Mouse (Mus musculus) limb, embryonic 14.5 days (tissue): ENCODE data around the gene Yars. TPM values are rescaled to one million over a fixed set of nuclear protein-coding genes. Genes with fewer than 3 reads are reported as not detected.

ENCODE experiments used
- ATAC-seq: fragments of 200-750 bp; cut with Nextera tagmentation; 2 replicates; pipeline ENCODE4 v1.8.0; 2017; ENCODE audit warnings: low read depth, moderate number of reproducible peaks, moderate TSS enrichment; ENCODE audit not compliant: low FRiP score
- DNase-seq: peaks from one replicate; pipeline ENCODE4 v3.0.0-alpha.2; 2015; ENCODE audit warnings: low spot score
- H3K27ac ChIP-seq: fragments of 300-500 bp; sonication (generic); replicated peaks from 2 replicates; pipeline ENCODE4 v1.5.1; 2014; ENCODE audit warnings: low read depth, mild to moderate bottlenecking, low read length, moderate library complexity, mixed read lengths
- H3K27me3 ChIP-seq: fragments of 300-500 bp; sonication (generic); 2 replicates; pipeline ENCODE4 v1.6.1; 2014; ENCODE audit warnings: low read length, mixed read lengths; ENCODE audit not compliant: control insufficient read depth, insufficient read depth
- H3K36me3 ChIP-seq: fragments of 300-500 bp; sonication (generic); 2 replicates; pipeline ENCODE4 v1.6.1; 2014; ENCODE audit warnings: mild to moderate bottlenecking, low read length, moderate library complexity, mixed read lengths; ENCODE audit not compliant: control insufficient read depth, insufficient read depth
- H3K4me1 ChIP-seq: fragments of 300-500 bp; sonication (generic); 2 replicates; pipeline ENCODE4 v1.6.1; 2014; ENCODE audit warnings: antibody characterized with exemption, low read length, mixed read lengths; ENCODE audit not compliant: control insufficient read depth, insufficient read depth
- H3K4me2 ChIP-seq: fragments of 300-500 bp; sonication (generic); replicated peaks from 2 replicates; pipeline ENCODE4 v1.6.1; 2014; ENCODE audit warnings: low read depth, mild to moderate bottlenecking, low read length, moderate library complexity; ENCODE audit not compliant: severe bottlenecking
- H3K4me3 ChIP-seq: fragments of 300-500 bp; sonication (generic); replicated peaks from 2 replicates; pipeline ENCODE4 v1.5.1; 2014; ENCODE audit warnings: low read length
- H3K9ac ChIP-seq: fragments of 300-500 bp; sonication (generic); 2 replicates; pipeline ENCODE4 v1.6.1; 2014; ENCODE audit warnings: mild to moderate bottlenecking, low read depth, low read length, moderate library complexity; ENCODE audit not compliant: severe bottlenecking
- H3K9me3 ChIP-seq: fragments of 300-500 bp; sonication (generic); 2 replicates; pipeline ENCODE4 v1.6.1; 2016; ENCODE audit warnings: low read length; ENCODE audit not compliant: control insufficient read depth
- POLR2A ChIP-seq: fragments of 200-500 bp; IDR thresholded peaks from 2 replicates; pipeline ENCODE4 v1.8.0; 2012; ENCODE audit warnings: inconsistent platforms, mild to moderate bottlenecking, moderate library complexity, borderline replicate concordance; ENCODE audit not compliant: insufficient read depth, insufficient read length; ENCODE audit errors: extremely low read depth
- whole genome bisulfite sequencing: fragments of 180-500 bp; shearing (Covaris S2); extraction: QIAGEN DNeasy Blood & Tissue Kit; methylation state at CpG from one replicate; pipeline ENCODE4 v1.1.7; 2014; 5-methylcytosine and 5-hydroxymethylcytosine counted together
- polyA plus RNA-seq, 2 experiments: library from polyadenylated mRNA; depleted of rRNA in 1 of 2; stranded (reverse) in 1 of 2; unstranded in 1 of 2; fragments of >200 nt; fragmentation: Nextera tagmentation in 1 of 2; extraction: Ambion mirVana in 1 of 2; gene quantifications; 2 replicates each; pipeline versions ENCODE4 v1.2.1 to v1.2.3; 2012 to 2014

Yars gene
- polyA plus RNA-seq, 2 experiments: 50.3 to 79.5 TPM

DNA sequence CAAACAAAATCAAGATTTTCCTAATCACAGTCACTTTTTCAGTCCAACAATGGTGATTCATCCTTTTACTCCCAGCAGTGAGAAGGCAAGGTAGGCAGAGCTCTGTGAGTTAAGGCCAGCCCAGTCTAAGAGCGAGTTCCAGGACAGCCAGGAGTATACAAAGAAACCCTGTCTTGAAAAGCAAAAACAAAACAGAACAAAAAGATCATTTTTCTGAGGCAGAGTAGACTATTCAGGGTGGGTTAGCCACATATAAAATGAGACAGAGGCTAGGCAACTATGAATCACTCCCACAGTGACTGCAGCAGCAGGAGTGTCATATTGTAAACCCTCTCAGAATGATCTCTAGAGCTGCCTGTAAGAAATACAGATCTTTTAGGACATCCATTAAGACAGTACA is 40.2 kb upstream of the Yars start:
- H3K27ac ChIP-seq: no peak overlapping the region
- no peak overlapping the region for H3K4me3 ChIP-seq
- H3K4me2 ChIP-seq: no peak overlapping the region
- DNase-seq: no peak
- no peak for ATAC-seq
- peaks cover 60% of the 10 kb centered on the region for H3K36me3 ChIP-seq
- no peaks in the 10 kb centered on the region for H3K27me3 ChIP-seq
- no peak for TF ChIP-seq POLR2A
- no peak overlapping the region for H3K9ac ChIP-seq
- no peaks in the 10 kb centered on the region for H3K9me3 ChIP-seq
- 84% methylated on average over 1 of the region's 1 CpGs for WGBS
- peaks cover 2% of the 10 kb centered on the region; the same call in 1 of the 2 replicates for H3K4me1 ChIP-seq

DNA sequence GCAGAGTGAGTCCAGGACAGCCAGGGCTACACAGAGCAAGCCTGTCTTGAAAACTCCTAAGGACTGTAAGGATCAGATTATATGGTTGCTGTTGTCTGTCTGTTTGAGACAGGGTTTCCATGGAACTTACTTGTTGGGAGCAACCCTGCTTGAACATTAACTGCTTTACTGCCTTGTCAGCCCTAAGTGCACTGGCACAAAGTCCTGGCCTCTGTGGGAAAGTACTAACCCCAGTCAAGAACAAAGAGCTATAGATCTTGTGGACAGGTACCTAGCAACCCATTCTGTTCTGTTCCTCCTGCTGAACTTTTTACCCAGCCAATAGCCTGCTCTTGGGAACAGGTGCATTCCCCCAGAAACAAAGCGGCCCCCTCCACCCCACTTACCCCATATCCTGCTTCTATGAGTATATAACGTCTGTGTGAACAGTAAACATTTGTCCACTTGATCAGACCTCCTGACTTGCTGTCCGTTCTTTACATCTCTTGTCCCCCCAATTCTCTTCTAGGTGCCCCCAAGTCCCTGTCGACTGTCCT is 38.2 kb upstream of the Yars start:
- H3K36me3 ChIP-seq: peaks cover 74% of the 10 kb centered on the region
- H3K9me3 ChIP-seq: no peaks in the 10 kb centered on the region
- ATAC-seq: no peak
- no peaks in the 10 kb centered on the region for H3K27me3 ChIP-seq
- no peak for TF ChIP-seq POLR2A
- H3K4me1 ChIP-seq: no peaks in the 10 kb centered on the region
- 91% methylated on average over 4 of the region's 4 CpGs for WGBS
- H3K9ac ChIP-seq: no peak overlapping the region
- H3K27ac ChIP-seq: no peak overlapping the region
- DNase-seq: no peak
- H3K4me2 ChIP-seq: no peak overlapping the region
- H3K4me3 ChIP-seq: no peak overlapping the region

DNA sequence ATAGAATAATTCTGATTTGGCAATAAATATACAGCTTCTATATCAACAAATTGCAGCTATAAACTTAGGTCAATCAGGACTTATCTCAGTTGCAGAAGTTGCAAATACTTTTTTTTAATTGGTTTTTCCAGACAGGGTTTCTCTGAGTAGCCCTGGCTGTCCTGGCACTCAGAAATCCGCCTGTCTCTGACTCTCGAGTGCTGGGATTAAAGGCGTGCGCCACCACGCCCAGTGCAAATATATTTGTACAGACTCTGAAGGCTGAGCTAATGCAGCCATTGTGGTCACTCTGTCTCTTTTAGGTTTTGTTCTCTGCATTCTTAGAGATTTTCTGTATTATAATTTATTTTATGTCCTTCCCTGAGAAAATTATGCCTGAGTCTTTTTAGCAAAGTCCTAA is 32.0 kb upstream of the Yars start:
- no peaks in the 10 kb centered on the region for H3K4me1 ChIP-seq
- H3K36me3 ChIP-seq: peaks cover 78% of the 10 kb centered on the region
- TF ChIP-seq POLR2A: no peak
- no peak overlapping the region for H3K4me2 ChIP-seq
- WGBS: 90% methylated on average over 5 of the region's 5 CpGs
- H3K27ac ChIP-seq: no peak overlapping the region
- H3K9ac ChIP-seq: no peak overlapping the region
- ATAC-seq: no peak
- DNase-seq: no peak
- no peak overlapping the region for H3K4me3 ChIP-seq
- no peaks in the 10 kb centered on the region for H3K9me3 ChIP-seq
- H3K27me3 ChIP-seq: no peaks in the 10 kb centered on the region

DNA sequence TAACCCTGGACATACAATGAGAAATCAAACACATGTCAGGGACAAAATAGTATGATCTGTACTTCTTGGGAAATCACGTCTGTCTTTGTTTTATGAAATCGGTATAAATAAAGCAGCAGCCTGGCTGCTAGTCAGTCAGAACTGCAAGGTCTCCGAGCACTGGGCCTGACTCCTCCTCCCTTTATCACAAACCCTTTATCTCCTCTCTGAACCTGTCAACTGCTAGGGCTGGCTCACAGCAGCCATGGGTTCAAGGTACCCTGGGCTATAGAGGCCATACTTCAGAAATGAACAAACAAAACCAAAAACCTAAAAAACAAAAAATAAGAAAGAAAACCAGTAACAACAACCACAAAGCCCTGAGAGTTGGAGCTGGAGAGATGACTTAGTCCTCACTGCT is 31.0 kb upstream of the Yars start:
- Histone ChIP-seq H3K27ac (no peak overlapping the region), H3K27me3 (no peaks in the 10 kb centered on the region), H3K9me3 (no peaks in the 10 kb centered on the region), H3K4me1 (no peaks in the 10 kb centered on the region), H3K9ac (no peak overlapping the region), H3K4me3 (no peak overlapping the region), H3K36me3 (peaks cover 71% of the 10 kb centered on the region), H3K4me2 (no peak overlapping the region)
- DNase-seq (no peak), ATAC-seq (no peak)
- 78% methylated on average over 3 of the region's 3 CpGs for WGBS
- TF ChIP-seq POLR2A: no peak

DNA sequence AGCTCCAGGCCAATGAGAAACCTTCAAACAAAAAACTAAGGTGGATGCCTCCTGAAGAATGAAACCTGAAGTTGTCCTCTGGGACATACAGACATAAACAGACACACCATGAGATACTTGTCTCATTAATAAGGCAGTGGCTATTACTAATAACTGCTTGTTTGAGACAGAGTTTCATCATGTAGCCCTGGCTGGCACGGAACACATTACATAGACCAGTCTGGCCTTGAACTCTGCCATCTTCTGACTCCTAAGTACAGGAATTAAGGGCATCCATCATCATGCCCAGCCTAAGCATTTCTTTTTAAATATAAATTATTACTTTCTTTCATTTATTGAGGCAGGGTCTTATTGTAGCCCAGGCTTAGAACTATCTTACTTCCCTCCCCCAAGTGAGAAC is 28.5 kb upstream of the Yars start:
- no peaks in the 10 kb centered on the region for H3K9me3 ChIP-seq
- no peak overlapping the region for H3K27ac ChIP-seq
- TF ChIP-seq POLR2A: no peak
- DNase-seq (no peak), ATAC-seq (no peak)
- H3K4me2 ChIP-seq: no peak overlapping the region
- H3K4me1 ChIP-seq: no peaks in the 10 kb centered on the region
- peaks cover 66% of the 10 kb centered on the region for H3K36me3 ChIP-seq
- WGBS: 94% methylated on average over 1 of the region's 1 CpGs
- H3K9ac ChIP-seq: no peak overlapping the region
- no peak overlapping the region for H3K4me3 ChIP-seq
- no peaks in the 10 kb centered on the region for H3K27me3 ChIP-seq
